Mouse (Mus musculus) gastrocnemius, postnatal 14 days (tissue): Measurements from ENCODE around the gene Cyp1a2. TPM values are rescaled to one million over a fixed set of nuclear protein-coding genes. Genes with fewer than 3 reads are reported as not detected.

Experiments used
- DNase-seq: peaks from one replicate; pipeline ENCODE4 v3.0.0; 2021; ENCODE audit warnings: mixed read lengths
- intact Hi-C: fragments of 180-260 bp; cut with DNase I; formaldehyde crosslinking; loops from one replicate; pipeline ENCODE4 v1.15.1; 2025; ENCODE audit warnings: low total_unique reads
- total RNA-seq, 2 experiments: library from RNA; stranded (reverse); gene quantifications; 2 replicates each; pipeline ENCODE4 v1.2.3; 2021

Gene Cyp1a2
- total RNA-seq, 2 experiments from 2014 or later = not detected

- intact Hi-C loops = loop anchor here (5.0 to 10.0 kb wide), 3 partner anchors 34 to 166 kb away; partner anchors contain the start of gene Fam219b
- DNase-seq = no peak
Observed at GRCm38 (mm10) chr9:57650786-57651311, 32.7 kb downstream of the Cyp1a2 start.

GRCm38 (mm10) chr9:57650130-57650785, 33.2 kb downstream of the Cyp1a2 start:
- DNase-seq = no peak
- intact Hi-C loops = loop anchor here (5.0 to 10.0 kb wide), 3 partner anchors 33 to 165 kb away; partner anchors contain the start of gene Fam219b

GRCm38 (mm10) chr9:57647286-57648108, 36.0 kb downstream of the Cyp1a2 start:
- no peak for DNase-seq
- intact Hi-C loops = no loop called here

- DNase-seq = no peak
- intact Hi-C loops = no loop called here
Observed at GRCm38 (mm10) chr9:57646551-57647103, 36.9 kb downstream of the Cyp1a2 start.

- DNase-seq = peak; percentile 94
- intact Hi-C loops = loop anchor here (2.0 to 5.0 kb wide), 2 partner anchors 16 to 53 kb away; no protein-coding TSS in a partner anchor
Observed at GRCm38 (mm10) chr9:57644944-57645893, 38.3 kb downstream of the Cyp1a2 start.

- intact Hi-C loops = loop anchor here (2.0 to 5.0 kb wide), 2 partner anchors 16 to 52 kb away; no protein-coding TSS in a partner anchor
Observed at GRCm38 (mm10) chr9:57644442-57644943, 39.0 kb downstream of the Cyp1a2 start.

GRCm38 (mm10) chr9:57643856-57644180, 39.7 kb downstream of the Cyp1a2 start:
- DNase-seq = no peak
- intact Hi-C loops = loop anchor here (2.0 to 5.0 kb wide), 2 partner anchors 15 to 52 kb away; no protein-coding TSS in a partner anchor

More at GRCm38 (mm10) chr9:57644442-57644943, 39.0 kb downstream of the Cyp1a2 start:
- no peak for DNase-seq

GRCm38 (mm10) chr9:57643169-57643855, 40.2 kb downstream of the Cyp1a2 start:
- no peak for DNase-seq
- intact Hi-C loops = loop anchor here (5.0 kb wide), 1 partner anchor 51 kb away; no protein-coding TSS in a partner anchor

- no peak for DNase-seq
- intact Hi-C loops = loop anchor here (5.0 kb wide), 1 partner anchor 50 kb away; no protein-coding TSS in a partner anchor
Observed at GRCm38 (mm10) chr9:57641775-57642550, 41.5 kb downstream of the Cyp1a2 start.

- intact Hi-C loops = loop anchor here (5.0 kb wide), 1 partner anchor 49 kb away; no protein-coding TSS in a partner anchor
- DNase-seq = no peak
Observed at GRCm38 (mm10) chr9:57641022-57641421, 42.5 kb downstream of the Cyp1a2 start.

- peak; percentile 66 for DNase-seq
- intact Hi-C loops = loop anchor here (5.0 kb wide), 1 partner anchor 48 kb away; no protein-coding TSS in a partner anchor
Observed at GRCm38 (mm10) chr9:57640384-57640783, 43.1 kb downstream of the Cyp1a2 start.

GRCm38 (mm10) chr9:57639661-57640328, 43.7 kb downstream of the Cyp1a2 start:
- intact Hi-C loops = loop anchor here (5.0 kb wide), 1 partner anchor 47 kb away; no protein-coding TSS in a partner anchor
- DNase-seq = no peak

GRCm38 (mm10) chr9:57638651-57639459, 44.6 kb downstream of the Cyp1a2 start:
- intact Hi-C loops = no loop called here
- no peak for DNase-seq

- intact Hi-C loops = no loop called here
- DNase-seq = peak; percentile 79
Observed at GRCm38 (mm10) chr9:57637741-57638322, 45.7 kb downstream of the Cyp1a2 start.

GRCm38 (mm10) chr9:57637272-57637671, 46.2 kb downstream of the Cyp1a2 start:
- DNase-seq = no peak
- intact Hi-C loops = no loop called here
